Mouse (Mus musculus) forelimb bud, embryonic 11.5 days (tissue): Measurements from ENCODE around the gene Pcdh8.
A peak's percentile ranks its signal among the peaks of the same experiment; 100 is the strongest.

ENCODE experiments used
- DNase-seq: peaks from one replicate; pipeline ENCODE4 v3.0.0-alpha.2; 2012; ENCODE audit warnings: low read depth, low spot score

Gene Pcdh8

GRCm38 (mm10) chr14:79754157-79754556, 17.0 kb downstream of the Pcdh8 start:
- DNase-seq, result no peak

GRCm38 (mm10) chr14:79753733-79754132, 17.4 kb downstream of the Pcdh8 start:
- no peak for DNase-seq

- DNase-seq, result peak; percentile 46
Observed at GRCm38 (mm10) chr14:79740515-79740914, 30.6 kb downstream of the Pcdh8 start.

DNA sequence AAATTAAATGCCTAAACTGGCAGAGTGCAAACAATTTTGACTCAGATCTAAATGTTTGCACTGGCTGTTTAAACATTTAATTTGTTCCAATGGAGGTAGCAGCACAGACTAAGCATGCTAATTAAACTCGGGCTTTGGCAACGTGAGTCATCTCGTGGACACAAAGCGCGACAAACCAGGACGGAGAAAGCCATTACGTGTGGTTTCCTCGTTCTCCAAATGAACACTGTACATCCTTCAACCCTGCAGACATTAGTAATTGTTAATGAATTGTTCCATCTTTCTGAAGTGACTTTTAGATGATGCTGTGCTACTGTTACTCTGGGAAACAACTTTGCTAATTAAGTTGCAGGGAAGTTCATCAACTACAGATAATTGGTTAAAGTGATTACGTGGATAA, 32.7 kb downstream of the Pcdh8 start:
- DNase-seq, result no peak

DNA sequence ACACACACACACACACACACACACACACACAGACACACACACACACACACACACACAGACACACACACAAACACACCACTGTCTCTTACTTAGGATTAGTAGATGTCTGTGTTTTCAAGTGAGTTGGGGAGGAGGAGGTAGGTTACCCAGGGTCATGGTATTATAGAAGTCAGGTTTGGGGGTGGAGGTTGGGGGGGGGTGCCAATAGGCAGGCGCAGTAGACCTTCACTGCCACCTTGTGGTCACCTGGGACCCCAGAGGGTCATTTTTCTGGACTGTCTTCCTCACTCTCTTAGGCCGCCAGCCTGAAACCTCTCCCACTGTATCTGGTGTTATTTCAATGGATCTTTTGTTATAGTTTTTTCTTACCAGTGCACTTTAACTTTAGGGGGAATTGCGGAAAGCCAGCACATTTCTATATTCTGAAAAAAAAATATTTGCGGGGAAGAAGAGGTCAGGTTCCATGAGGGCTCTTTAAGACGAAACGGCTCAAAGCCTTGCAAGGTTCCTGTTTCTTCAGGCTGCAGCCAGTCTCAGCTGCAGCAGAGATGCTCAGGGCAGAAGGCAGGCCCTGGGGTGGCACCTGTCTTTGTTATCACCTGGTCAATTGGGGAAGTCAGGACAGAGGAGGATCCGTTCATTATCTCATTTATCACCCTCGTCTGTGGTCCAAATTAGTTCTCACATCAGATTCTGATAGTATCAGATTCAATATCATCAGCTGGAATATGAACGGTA, 33.3 kb downstream of the Pcdh8 start:
- peak; percentile 26 for DNase-seq

DNA sequence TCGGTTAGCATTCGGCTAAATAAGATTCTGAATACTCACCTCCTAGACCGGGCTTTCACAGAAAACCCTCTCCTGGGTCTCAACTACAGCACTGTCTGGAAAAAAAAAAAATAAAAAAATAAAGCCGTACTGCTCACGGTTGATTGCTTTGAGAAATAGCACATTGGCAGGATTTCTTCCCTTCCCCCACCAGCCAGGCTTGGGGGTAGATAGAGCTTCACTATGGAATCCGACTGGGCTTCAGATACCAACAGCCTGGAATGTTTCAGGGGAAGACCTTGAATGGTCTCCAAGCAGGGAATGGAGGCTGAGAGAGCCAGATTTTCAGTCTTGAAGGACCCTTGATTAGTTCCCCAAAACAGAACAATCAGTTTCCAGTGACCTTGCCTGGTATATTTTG, 34.3 kb downstream of the Pcdh8 start:
- no peak for DNase-seq

- DNase-seq, result no peak
Observed at GRCm38 (mm10) chr14:79733501-79733900, 37.6 kb downstream of the Pcdh8 start.

GRCm38 (mm10) chr14:79728811-79729210, 42.3 kb downstream of the Pcdh8 start:
- DNase-seq, result no peak

GRCm38 (mm10) chr14:79724002-79724681, 47.0 kb downstream of the Pcdh8 start:
- no peak for DNase-seq

- no peak for DNase-seq
Observed at GRCm38 (mm10) chr14:79722228-79722627, 48.9 kb downstream of the Pcdh8 start.
